Mouse (Mus musculus): ENCODE measurements at regions not wholly inside any gene's neighbourhood (a gene's known extent, or its start where the extent isn't known, plus 50 kb on each side); places are given as distances from the start of the nearest gene placed in this dataset.
A peak's percentile ranks its signal among the peaks of the same experiment; 100 is the strongest.

- WGBS, result 63% methylated on average over 7 of the region's 7 CpGs
Observed at GRCm38 (mm10) chr6:135433753-135434152, 71.4 kb downstream of the Emp1 start.

DNA sequence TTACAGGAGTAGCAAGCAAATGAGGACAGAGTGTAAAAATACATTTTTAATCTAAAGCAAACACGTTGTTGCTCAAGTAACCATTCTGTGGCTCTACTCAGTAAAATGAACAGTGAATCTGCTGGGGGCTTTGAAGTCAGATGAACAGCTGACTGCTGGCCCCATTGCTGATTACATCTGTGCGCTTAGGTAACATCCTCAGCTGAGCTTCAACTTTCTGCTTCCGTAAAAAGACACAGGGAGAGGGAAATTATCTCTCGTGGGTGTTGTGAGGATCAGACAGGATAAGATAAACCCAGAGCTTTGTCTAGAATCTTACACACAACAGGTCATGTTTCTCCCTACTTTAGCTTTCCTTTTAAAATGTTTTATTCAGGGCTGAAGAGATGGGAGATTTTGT, 74.0 kb downstream of the Emp1 start:
- H3K4me3 ChIP-seq (ENCODE audit: insufficient read depth, low read depth, low read length), result no peak overlapping the region
- TF ChIP-seq CTCF (conservative IDR thresholded peaks at IDR 0.05; ENCODE audit: insufficient read depth, insufficient read length, low read depth, low read length) (no peak), POLR2A (IDR thresholded peaks at IDR 0.05; ENCODE audit: low read depth, low read length) (no peak)
- no peak overlapping the region for H3K27ac ChIP-seq (ENCODE audit: insufficient read depth, low read depth, low read length)
- H3K36me3 ChIP-seq (ENCODE audit: control insufficient read depth, insufficient read depth, low read length), result no peaks in the 10 kb centered on the region
- H3K4me1 ChIP-seq (ENCODE audit: control insufficient read depth, insufficient read depth, low read length), result no peaks in the 10 kb centered on the region
- DNase-seq, result no peak
- H3K27me3 ChIP-seq (replicated peaks; ENCODE audit: control insufficient read depth, insufficient read depth, low read length), result no peaks in the 10 kb centered on the region
- 83% methylated on average over 4 of the region's 4 CpGs for WGBS

More at GRCm38 (mm10) chr6:135433753-135434152, 71.4 kb downstream of the Emp1 start:
- TF ChIP-seq POLR2A (IDR thresholded peaks at IDR 0.05; ENCODE audit: low read depth, low read length), result no peak
- no peak for TF ChIP-seq CTCF (conservative IDR thresholded peaks at IDR 0.05; ENCODE audit: insufficient read depth, insufficient read length, low read depth, low read length)
- DNase-seq, result no peak
- no peak overlapping the region for H3K27ac ChIP-seq (ENCODE audit: insufficient read depth, low read depth, low read length)
- no peaks in the 10 kb centered on the region for H3K27me3 ChIP-seq (replicated peaks; ENCODE audit: control insufficient read depth, insufficient read depth, low read length)
- H3K4me3 ChIP-seq (ENCODE audit: insufficient read depth, low read depth, low read length), result no peak overlapping the region
- H3K4me1 ChIP-seq (ENCODE audit: control insufficient read depth, insufficient read depth, low read length), result no peaks in the 10 kb centered on the region
- no peaks in the 10 kb centered on the region for H3K36me3 ChIP-seq (ENCODE audit: control insufficient read depth, insufficient read depth, low read length)

DNA sequence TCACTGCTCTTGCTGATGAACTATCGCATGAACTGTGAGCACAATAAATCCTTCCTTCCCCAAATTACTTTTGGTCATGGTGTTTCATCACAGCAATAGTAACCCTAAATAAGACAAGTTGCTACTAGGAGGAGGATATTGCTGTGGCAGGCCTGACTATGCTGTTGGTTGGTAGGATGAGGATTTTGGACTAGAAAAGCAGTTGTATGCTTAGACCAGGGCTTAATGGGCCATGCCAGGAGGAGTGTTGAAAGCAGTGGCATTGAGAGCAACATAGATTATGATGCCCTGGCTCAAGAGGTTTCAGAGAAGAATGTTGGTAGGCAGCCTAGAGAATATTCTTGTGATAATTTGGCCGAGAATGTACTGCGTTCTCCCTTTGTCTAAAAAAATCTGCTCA, 75.9 kb downstream of the Emp1 start:
- H3K36me3 ChIP-seq (ENCODE audit: control insufficient read depth, insufficient read depth, low read length), result no peaks in the 10 kb centered on the region
- no peak for DNase-seq
- no peak overlapping the region for H3K27ac ChIP-seq (ENCODE audit: insufficient read depth, low read depth, low read length)
- no peaks in the 10 kb centered on the region for H3K27me3 ChIP-seq (replicated peaks; ENCODE audit: control insufficient read depth, insufficient read depth, low read length)
- H3K4me1 ChIP-seq (ENCODE audit: control insufficient read depth, insufficient read depth, low read length), result no peaks in the 10 kb centered on the region
- 92% methylated on average over 3 of the region's 3 CpGs for WGBS
- no peak overlapping the region for H3K4me3 ChIP-seq (ENCODE audit: insufficient read depth, low read depth, low read length)
- TF ChIP-seq POLR2A (IDR thresholded peaks at IDR 0.05; ENCODE audit: low read depth, low read length) (no peak), CTCF (conservative IDR thresholded peaks at IDR 0.05; ENCODE audit: insufficient read depth, insufficient read length, low read depth, low read length) (no peak)

DNA sequence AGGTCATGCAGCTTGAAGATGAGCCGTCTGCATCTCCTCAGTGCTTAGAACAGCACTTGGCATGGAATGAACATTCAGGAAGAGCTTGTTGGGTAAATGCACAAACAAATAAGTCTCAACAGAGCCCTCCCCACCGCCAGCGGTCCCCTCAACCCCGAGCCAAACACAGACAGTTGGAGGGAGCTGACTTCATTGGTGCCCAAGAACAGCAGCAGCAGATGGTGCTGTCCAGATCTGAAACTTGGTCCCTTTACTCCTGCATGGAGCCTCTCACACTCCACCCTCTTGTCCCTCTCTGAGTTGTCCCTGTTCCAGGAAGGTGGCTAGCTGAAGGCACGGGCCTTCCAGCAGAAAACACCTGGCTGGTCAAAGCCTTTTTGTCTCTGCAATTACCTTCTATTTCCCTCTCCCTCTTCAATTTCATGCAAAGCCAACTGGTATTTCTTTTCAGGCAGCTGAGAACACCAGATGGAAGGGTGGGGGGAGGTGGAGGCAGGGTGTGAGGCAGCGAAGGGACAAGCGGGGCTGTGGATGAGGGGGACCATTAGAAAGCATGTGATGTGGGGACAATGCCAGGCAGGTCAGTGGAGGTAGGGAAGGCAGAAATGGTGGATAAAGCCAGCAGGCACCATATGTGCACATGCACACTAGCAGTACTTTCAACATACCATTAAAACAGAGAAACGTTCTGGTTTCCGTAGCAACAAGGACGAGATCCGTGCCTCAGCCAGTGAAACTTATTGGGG, 79.0 kb downstream of the Emp1 start:
- DNase-seq, result no peak
- Histone ChIP-seq H3K27ac (ENCODE audit: insufficient read depth, low read depth, low read length) (no peak overlapping the region), H3K4me3 (ENCODE audit: insufficient read depth, low read depth, low read length) (no peak overlapping the region), H3K4me1 (ENCODE audit: control insufficient read depth, insufficient read depth, low read length) (no peaks in the 10 kb centered on the region), H3K27me3 (replicated peaks; ENCODE audit: control insufficient read depth, insufficient read depth, low read length) (no peaks in the 10 kb centered on the region), H3K36me3 (ENCODE audit: control insufficient read depth, insufficient read depth, low read length) (no peaks in the 10 kb centered on the region)
- 67% methylated on average over 11 of the region's 11 CpGs for WGBS
- TF ChIP-seq CTCF (conservative IDR thresholded peaks at IDR 0.05; ENCODE audit: insufficient read depth, insufficient read length, low read depth, low read length) (no peak), POLR2A (IDR thresholded peaks at IDR 0.05; ENCODE audit: low read depth, low read length) (no peak)

GRCm38 (mm10) chr6:135444661-135445060, 82.3 kb downstream of the Emp1 start:
- Histone ChIP-seq H3K27me3 (replicated peaks; ENCODE audit: control insufficient read depth, insufficient read depth, low read length) (no peaks in the 10 kb centered on the region), H3K36me3 (ENCODE audit: control insufficient read depth, insufficient read depth, low read length) (no peaks in the 10 kb centered on the region), H3K4me3 (ENCODE audit: insufficient read depth, low read depth, low read length) (no peak overlapping the region), H3K4me1 (ENCODE audit: control insufficient read depth, insufficient read depth, low read length) (no peaks in the 10 kb centered on the region), H3K27ac (ENCODE audit: insufficient read depth, low read depth, low read length) (no peak overlapping the region)
- TF ChIP-seq POLR2A (IDR thresholded peaks at IDR 0.05; ENCODE audit: low read depth, low read length), result no peak
- peak; percentile 89 for TF ChIP-seq CTCF (conservative IDR thresholded peaks at IDR 0.05; ENCODE audit: insufficient read depth, insufficient read length, low read depth, low read length)
- 6% methylated on average over 11 of the region's 11 CpGs for WGBS
- DNase-seq, result peak; percentile 85

DNA sequence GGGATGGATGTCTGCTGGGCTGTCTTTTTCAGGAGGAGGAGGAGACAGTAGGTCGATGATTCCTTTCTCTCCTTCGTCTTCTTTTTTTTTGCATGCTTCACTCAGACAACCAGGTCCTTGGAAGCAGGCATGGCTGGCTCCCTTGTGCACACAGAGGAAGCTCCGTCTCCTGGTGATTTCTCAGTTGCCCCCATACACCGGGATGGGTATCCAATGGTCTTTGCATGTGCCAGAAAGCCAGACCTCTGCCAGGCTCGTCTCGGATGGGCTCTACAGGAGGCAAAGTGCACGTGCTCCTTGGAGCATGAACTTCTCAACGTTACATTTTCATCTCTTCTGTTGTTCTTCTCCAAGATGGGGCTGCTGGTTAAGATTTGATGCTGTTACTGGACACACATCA, 82.7 kb downstream of the Emp1 start:
- no peak for TF ChIP-seq POLR2A (IDR thresholded peaks at IDR 0.05; ENCODE audit: low read depth, low read length)
- no peak for TF ChIP-seq CTCF (conservative IDR thresholded peaks at IDR 0.05; ENCODE audit: insufficient read depth, insufficient read length, low read depth, low read length)
- 30% methylated on average over 8 of the region's 8 CpGs for WGBS

DNA sequence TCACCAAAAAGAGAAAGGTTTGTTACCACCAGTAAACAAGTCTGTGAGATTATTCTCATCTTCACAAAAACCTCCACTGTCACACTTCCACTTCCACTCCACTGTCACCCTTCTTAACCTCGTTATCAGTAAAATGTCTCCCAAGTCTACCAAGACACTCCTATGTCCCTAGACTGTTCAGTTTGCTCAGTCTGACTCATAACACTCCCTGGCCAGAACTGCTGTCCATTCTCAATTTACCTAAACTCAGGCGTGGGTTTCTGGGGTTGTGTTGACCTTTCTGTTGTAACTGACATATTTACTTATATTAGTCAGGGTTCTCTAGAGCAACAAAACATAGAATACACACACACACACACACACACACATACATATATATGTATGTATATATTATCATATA, 85.5 kb downstream of the Emp1 start:
- TF ChIP-seq POLR2A (IDR thresholded peaks at IDR 0.05; ENCODE audit: low read depth, low read length), result no peak
- no peak for TF ChIP-seq CTCF (conservative IDR thresholded peaks at IDR 0.05; ENCODE audit: insufficient read depth, insufficient read length, low read depth, low read length)
- WGBS, result 74% methylated on average over 2 of the region's 2 CpGs
- Histone ChIP-seq H3K27ac (ENCODE audit: insufficient read depth, low read depth, low read length) (no peak overlapping the region), H3K36me3 (ENCODE audit: control insufficient read depth, insufficient read depth, low read length) (no peaks in the 10 kb centered on the region), H3K4me3 (ENCODE audit: insufficient read depth, low read depth, low read length) (no peak overlapping the region), H3K27me3 (replicated peaks; ENCODE audit: control insufficient read depth, insufficient read depth, low read length) (no peaks in the 10 kb centered on the region), H3K4me1 (ENCODE audit: control insufficient read depth, insufficient read depth, low read length) (no peaks in the 10 kb centered on the region)
- DNase-seq, result no peak

More for the DNA sequence above, 82.7 kb downstream of the Emp1 start:
- peak; percentile 41 for DNase-seq
- no peaks in the 10 kb centered on the region for H3K36me3 ChIP-seq (ENCODE audit: control insufficient read depth, insufficient read depth, low read length)
- H3K4me3 ChIP-seq (ENCODE audit: insufficient read depth, low read depth, low read length), result no peak overlapping the region
- no peak overlapping the region for H3K27ac ChIP-seq (ENCODE audit: insufficient read depth, low read depth, low read length)
- H3K4me1 ChIP-seq (ENCODE audit: control insufficient read depth, insufficient read depth, low read length), result no peaks in the 10 kb centered on the region
- H3K27me3 ChIP-seq (replicated peaks; ENCODE audit: control insufficient read depth, insufficient read depth, low read length), result no peaks in the 10 kb centered on the region
